Mouse (Mus musculus) MEL (cell line): ENCODE measurements around the gene Gm45234.

Experiments used
- CTCF ChIP-seq, 3 experiments: IDR thresholded peaks in 2 of 3; conservative IDR thresholded peaks in 1 of 3; 2 replicates each; pipeline ENCODE4 v1.5.1; 2011 to 2012; ENCODE audit warnings: low read length in 3 of 3, low read depth in 2 of 3, mild to moderate bottlenecking in 2 of 3, improper control_type of control experiment in 1 of 3, inconsistent platforms in 1 of 3, mixed read lengths in 1 of 3, moderate library complexity in 1 of 3; ENCODE audit not compliant: control insufficient read depth in 1 of 3, insufficient read depth in 1 of 3, poor library complexity in 1 of 3, severe bottlenecking in 1 of 3
- EP300 ChIP-seq, 2 experiments: IDR thresholded peaks; 2 replicates each; pipeline ENCODE4 v1.6.1; 2011; ENCODE audit warnings: improper control_type of control experiment in 2 of 2, low read length in 2 of 2, low read depth in 1 of 2, mild to moderate bottlenecking in 1 of 2
- GATA1 ChIP-seq: IDR thresholded peaks from 2 replicates; pipeline ENCODE4 v1.6.1; 2011; ENCODE audit warnings: low read depth, low read length, improper control_type of control experiment
- POLR2A ChIP-seq, 2 experiments: IDR thresholded peaks; 2 replicates each; pipeline ENCODE4 v1.6.1; 2011 to 2012; ENCODE audit warnings: low read length in 2 of 2, mild to moderate bottlenecking in 2 of 2, control low read depth in 1 of 2, improper control_type of control experiment in 1 of 2, low read depth in 1 of 2, moderate library complexity in 1 of 2; ENCODE audit not compliant: control insufficient read depth in 1 of 2, insufficient read depth in 1 of 2, poor library complexity in 1 of 2
- POLR2AphosphoS2 ChIP-seq: IDR thresholded peaks from 2 replicates; pipeline ENCODE4 v1.6.1; 2011; ENCODE audit warnings: low read length, improper control_type of control experiment
- POLR2AphosphoS5 ChIP-seq: IDR thresholded peaks from 2 replicates; pipeline ENCODE4 v1.6.1; 2012; ENCODE audit warnings: low read depth, borderline replicate concordance, mild to moderate bottlenecking, inconsistent platforms, low read length, moderate library complexity, mixed read lengths
- TCF12 ChIP-seq: IDR thresholded peaks from 2 replicates; pipeline ENCODE4 v1.6.1; 2014; ENCODE audit warnings: low read depth, mild to moderate bottlenecking, inconsistent platforms, low read length, improper control_type of control experiment, moderate library complexity
- USF2 ChIP-seq, 2 experiments: IDR thresholded peaks; 2 replicates each; pipeline ENCODE4 v1.6.1; 2011 to 2012; ENCODE audit warnings: improper control_type of control experiment in 2 of 2, low read length in 2 of 2, borderline replicate concordance in 1 of 2, inconsistent platforms in 1 of 2, low read depth in 1 of 2, mild to moderate bottlenecking in 1 of 2; ENCODE audit not compliant: insufficient read depth in 1 of 2
- ZMIZ1 ChIP-seq: IDR thresholded peaks from 2 replicates; pipeline ENCODE4 v1.6.1; 2012; ENCODE audit warnings: low read depth, mild to moderate bottlenecking, inconsistent platforms, low read length, improper control_type of control experiment, moderate library complexity

- TF ChIP-seq EP300 (IDR thresholded peaks at IDR 0.05; ENCODE audit: low read depth in 1 of 2, low read length in 2 of 2) (no peak), ZMIZ1 (no peak), POLR2A (IDR thresholded peaks at IDR 0.05; ENCODE audit: control insufficient read depth in 1 of 2, insufficient read depth in 1 of 2, low read depth in 1 of 2, low read length in 2 of 2, poor library complexity in 1 of 2) (no peak; a peak in 1 of 4 replicates), POLR2AphosphoS2 (no peak), GATA1 (no peak), TCF12 (no peak), POLR2AphosphoS5 (no peak), CTCF (IDR thresholded peaks at IDR 0.05 in 2 of 3, conservative IDR thresholded peaks at IDR 0.05 in 1 of 3; ENCODE audit: control insufficient read depth in 1 of 3, insufficient read depth in 1 of 3, low read depth in 2 of 3, low read length in 3 of 3, poor library complexity in 1 of 3, severe bottlenecking in 1 of 3) (no peak), USF2 (IDR thresholded peaks at IDR 0.05; ENCODE audit: borderline replicate concordance in 1 of 2, insufficient read depth in 1 of 2, low read depth in 1 of 2, low read length in 2 of 2) (no peak)
Measured at GRCm38 (mm10) chr6:124693243-124693981, 62.4 kb downstream of the Gm45234 start.
